Mouse (Mus musculus) myocyte (in vitro differentiated cells): ENCODE results near the gene Ccser1. TPM values are rescaled to one million over a fixed set of nuclear protein-coding genes. Genes with fewer than 3 reads are reported as not detected.

Source experiments
- H3K27me3 ChIP-seq: one replicate; pipeline ENCODE4 v1.6.1; 2011; ENCODE audit not compliant: control insufficient read depth, insufficient read depth, insufficient read length
- H3K36me3 ChIP-seq: one replicate; pipeline ENCODE4 v1.6.1; 2011; ENCODE audit not compliant: control insufficient read depth, insufficient read depth
- H3K4me2 ChIP-seq: one replicate; pipeline ENCODE4 v1.6.1; 2011; ENCODE audit warnings: low read depth, control low read depth
- H3K4me3 ChIP-seq: one replicate; pipeline ENCODE4 v1.5.1; 2011; ENCODE audit warnings: mild to moderate bottlenecking, control low read depth, moderate library complexity
- H3K79me2 ChIP-seq: one replicate; pipeline ENCODE4 v1.6.1; 2011; ENCODE audit not compliant: control insufficient read depth, insufficient read depth
- H3ac ChIP-seq: one replicate; pipeline ENCODE4 v1.6.1; 2011; ENCODE audit not compliant: control insufficient read depth, insufficient read length
- CEBPB ChIP-seq: IDR thresholded peaks from 2 replicates; pipeline ENCODE4 v1.6.1; 2011; ENCODE audit warnings: mild to moderate bottlenecking, moderate library complexity; ENCODE audit not compliant: poor library complexity, insufficient read depth, severe bottlenecking
- E2F4 ChIP-seq: IDR thresholded peaks from one replicate; pipeline ENCODE4 v1.6.1; 2011; ENCODE audit warnings: mild to moderate bottlenecking, control low read depth, moderate library complexity; ENCODE audit not compliant: insufficient read depth
- MAX ChIP-seq: IDR thresholded peaks from one replicate; pipeline ENCODE4 v1.6.1; 2011; ENCODE audit warnings: low read depth, mild to moderate bottlenecking, control low read depth
- MYOD1 ChIP-seq, 3 experiments: IDR thresholded peaks; one replicate each; pipeline ENCODE4 v1.6.1; 2011; ENCODE audit warnings: control low read depth in 2 of 3, low read depth in 2 of 3, mild to moderate bottlenecking in 2 of 3, moderate library complexity in 1 of 3; ENCODE audit not compliant: insufficient read length in 2 of 3, control insufficient read depth in 1 of 3
- MYOG ChIP-seq, 3 experiments: IDR thresholded peaks; one replicate each; pipeline ENCODE4 v1.6.1; 2011; ENCODE audit warnings: control low read depth in 2 of 3, low read depth in 2 of 3, mild to moderate bottlenecking in 2 of 3; ENCODE audit not compliant: insufficient read length in 2 of 3, control insufficient read depth in 1 of 3, insufficient read depth in 1 of 3
- POLR2A ChIP-seq: IDR thresholded peaks from one replicate; pipeline ENCODE4 v1.6.1; 2011; ENCODE audit warnings: low read depth, mild to moderate bottlenecking, control low read depth, moderate library complexity; ENCODE audit not compliant: insufficient read length
- POLR2AphosphoS2 ChIP-seq: IDR thresholded peaks from one replicate; pipeline ENCODE4 v1.6.1; 2011; ENCODE audit warnings: low read depth, control low read depth; ENCODE audit not compliant: insufficient read length
- REST ChIP-seq: IDR thresholded peaks from one replicate; pipeline ENCODE4 v1.6.1; 2011; ENCODE audit warnings: mild to moderate bottlenecking, control low read depth, moderate library complexity; ENCODE audit not compliant: insufficient read depth, insufficient read length
- SRF ChIP-seq: IDR thresholded peaks from one replicate; pipeline ENCODE4 v1.6.1; 2011; ENCODE audit warnings: low read depth; ENCODE audit not compliant: control insufficient read depth, insufficient read length
- TCF12 ChIP-seq: IDR thresholded peaks from one replicate; pipeline ENCODE4 v1.6.1; 2011; ENCODE audit warnings: mild to moderate bottlenecking, control low read depth; ENCODE audit not compliant: poor library complexity, insufficient read depth, severe bottlenecking
- TCF3 ChIP-seq: IDR thresholded peaks from one replicate; pipeline ENCODE4 v1.6.1; 2011; ENCODE audit warnings: low read depth, control low read depth; ENCODE audit not compliant: insufficient read length
- USF1 ChIP-seq: IDR thresholded peaks from one replicate; pipeline ENCODE4 v1.6.1; 2011; ENCODE audit warnings: low read depth, mild to moderate bottlenecking, control low read depth, moderate library complexity
- polyA plus RNA-seq: library from polyadenylated mRNA; unstranded; fragments of >200 nt; fragmentation: generic; extraction: Trizol; gene quantifications from one replicate; pipeline ENCODE4 v1.2.1, GENCODE M21; 2012; ENCODE audit warnings: missing spikeins

Gene Ccser1
- polyA plus RNA-seq, 1 experiment: 0.52 TPM

DNA sequence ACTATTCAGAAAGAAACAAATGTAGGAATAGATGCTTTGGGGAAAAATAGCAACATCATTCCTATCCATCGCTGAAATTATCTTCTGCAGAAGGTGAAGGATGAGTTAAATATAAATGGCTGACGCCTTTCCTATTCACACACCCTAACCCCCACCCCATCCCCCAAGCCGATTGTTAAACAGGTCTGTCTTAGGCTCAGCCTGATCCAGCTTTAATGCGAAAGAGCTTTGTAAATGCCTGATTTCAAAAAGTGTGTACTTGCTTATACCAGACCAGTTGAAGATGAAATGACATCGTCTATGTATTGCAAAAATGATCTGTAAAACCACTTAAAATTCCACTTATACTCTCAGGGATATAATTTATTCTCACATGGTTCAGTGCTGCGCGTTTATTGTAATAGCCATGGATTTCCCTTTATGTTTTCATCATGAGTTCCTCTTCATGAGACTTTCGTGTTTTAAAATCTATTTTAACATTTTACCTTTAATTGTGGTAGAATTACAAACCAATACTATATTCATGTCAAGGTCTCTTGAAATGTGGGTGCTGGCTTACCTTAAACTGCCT is 25.0 kb upstream of the Ccser1 start:
- Histone ChIP-seq H3K4me3 (no peak overlapping the region), H3ac (no peak overlapping the region), H3K79me2 (no peaks in the 10 kb centered on the region), H3K36me3 (no peaks in the 10 kb centered on the region), H3K4me2 (no peak overlapping the region), H3K27me3 (no peaks in the 10 kb centered on the region)
- TF ChIP-seq MAX (no peak), POLR2A (no peak), REST (no peak), MYOG (IDR thresholded peaks at IDR 0.05; ENCODE audit: control insufficient read depth in 1 of 3, insufficient read depth in 1 of 3, insufficient read length in 2 of 3, low read depth in 2 of 3) (no peak), POLR2AphosphoS2 (no peak), SRF (no peak), TCF12 (no peak), USF1 (no peak), MYOD1 (IDR thresholded peaks at IDR 0.05; ENCODE audit: control insufficient read depth in 1 of 3, insufficient read length in 2 of 3, low read depth in 2 of 3) (no peak), CEBPB (no peak), TCF3 (no peak)

DNA sequence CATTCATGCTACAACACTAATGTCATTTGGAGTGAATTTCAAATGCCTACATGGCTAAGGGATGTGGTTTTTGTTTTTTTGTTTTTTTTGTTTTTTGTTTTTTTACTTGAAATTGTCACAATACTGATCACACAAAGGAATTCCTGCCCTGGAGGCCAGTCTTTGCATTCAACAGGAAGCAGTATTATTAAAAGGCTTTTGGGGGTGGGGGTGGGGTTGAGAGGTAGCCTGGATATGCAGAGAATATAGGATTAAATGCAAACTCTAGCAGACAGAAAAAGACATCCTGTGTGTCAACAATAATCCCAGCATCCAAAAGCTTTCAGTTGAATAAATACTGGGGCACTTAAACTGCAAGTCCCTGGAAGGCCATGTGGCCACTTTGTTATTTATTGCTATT is 24.4 kb upstream of the Ccser1 start:
- H3ac ChIP-seq: no peak overlapping the region
- no peaks in the 10 kb centered on the region for H3K36me3 ChIP-seq
- no peaks in the 10 kb centered on the region for H3K79me2 ChIP-seq
- TF ChIP-seq MYOG (IDR thresholded peaks at IDR 0.05; ENCODE audit: control insufficient read depth in 1 of 3, insufficient read depth in 1 of 3, insufficient read length in 2 of 3, low read depth in 2 of 3): no peak
- H3K4me3 ChIP-seq: no peak overlapping the region
- H3K4me2 ChIP-seq: no peak overlapping the region
- no peaks in the 10 kb centered on the region for H3K27me3 ChIP-seq

DNA sequence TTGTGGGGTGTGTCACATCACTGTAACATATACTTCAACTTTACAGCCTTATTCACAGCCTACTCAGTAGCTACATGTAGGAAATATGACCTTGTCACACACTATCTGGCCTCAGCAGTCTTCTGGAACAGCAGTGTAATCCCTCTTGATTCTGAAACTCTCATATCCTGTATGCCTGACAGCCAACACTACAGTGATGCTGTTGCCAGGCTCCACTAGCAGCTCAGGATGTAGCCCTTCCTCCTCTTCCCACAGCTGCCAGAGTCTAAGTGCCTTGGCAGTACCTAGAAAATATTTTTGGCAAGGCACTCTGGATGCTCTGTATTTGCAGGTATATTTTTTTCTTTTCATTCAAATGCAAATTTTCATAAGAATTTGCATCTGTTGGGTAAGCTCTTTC is 18.0 kb upstream of the Ccser1 start:
- no peak for TF ChIP-seq SRF
- no peak for TF ChIP-seq E2F4
- TF ChIP-seq MAX: no peak
- TF ChIP-seq MYOD1 (IDR thresholded peaks at IDR 0.05; ENCODE audit: control insufficient read depth in 1 of 3, insufficient read length in 2 of 3, low read depth in 2 of 3): no peak
- no peak for TF ChIP-seq TCF3
- no peak for TF ChIP-seq POLR2AphosphoS2
- H3ac ChIP-seq: no peak overlapping the region
- no peaks in the 10 kb centered on the region for H3K27me3 ChIP-seq
- H3K79me2 ChIP-seq: no peaks in the 10 kb centered on the region
- H3K36me3 ChIP-seq: no peaks in the 10 kb centered on the region
- H3K4me2 ChIP-seq: no peak overlapping the region
- H3K4me3 ChIP-seq: no peak overlapping the region

DNA sequence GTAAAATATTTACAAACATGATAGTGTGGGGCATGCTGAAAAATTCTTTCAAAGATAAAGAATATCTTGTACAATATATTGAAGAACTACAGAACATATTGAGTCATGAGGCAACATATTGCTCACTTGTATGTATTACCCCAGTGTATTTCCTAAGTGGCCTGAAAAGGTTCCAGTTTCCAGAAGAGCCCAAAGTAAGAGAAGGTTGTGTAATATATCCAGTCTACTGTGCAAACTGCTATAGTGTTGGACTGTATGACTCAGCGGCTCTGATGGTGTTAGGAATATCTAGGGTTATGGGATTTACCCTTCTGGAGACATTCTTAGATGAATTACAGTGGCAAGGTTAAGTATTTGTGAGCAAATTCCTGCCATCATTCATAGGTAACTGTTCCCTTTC is 13.2 kb upstream of the Ccser1 start:
- H3K36me3 ChIP-seq: no peaks in the 10 kb centered on the region
- H3K27me3 ChIP-seq: no peaks in the 10 kb centered on the region
- H3ac ChIP-seq: no peak overlapping the region
- no peak overlapping the region for H3K4me3 ChIP-seq
- H3K79me2 ChIP-seq: no peaks in the 10 kb centered on the region
- TF ChIP-seq REST (no peak), MYOG (IDR thresholded peaks at IDR 0.05; ENCODE audit: control insufficient read depth in 1 of 3, insufficient read depth in 1 of 3, insufficient read length in 2 of 3, low read depth in 2 of 3) (no peak), POLR2A (no peak), MAX (no peak), USF1 (no peak), E2F4 (no peak), TCF12 (no peak), POLR2AphosphoS2 (no peak), CEBPB (no peak)
- H3K4me2 ChIP-seq: no peak overlapping the region

DNA sequence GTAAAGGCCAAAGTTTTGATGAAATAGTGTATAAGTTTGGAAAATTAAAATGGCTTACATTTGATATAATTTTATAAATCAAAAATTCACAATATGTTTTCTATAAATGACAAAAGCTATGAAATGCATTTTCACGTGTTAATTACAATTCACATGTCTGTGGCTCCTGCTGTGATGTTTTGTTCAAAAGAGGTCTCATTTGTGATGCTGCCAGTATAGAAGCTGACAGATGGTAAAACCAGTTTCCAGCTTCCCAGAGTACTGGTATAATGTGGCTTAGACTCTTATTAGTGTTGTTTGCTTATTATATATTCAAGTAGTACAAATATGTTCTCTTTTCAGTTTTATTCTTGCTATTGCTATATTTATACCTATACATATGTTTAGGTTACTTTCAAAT is 4.0 kb upstream of the Ccser1 start:
- Histone ChIP-seq H3K4me3 (no peak overlapping the region), H3K36me3 (no peaks in the 10 kb centered on the region), H3K79me2 (no peaks in the 10 kb centered on the region), H3K4me2 (no peak overlapping the region), H3ac (no peak overlapping the region), H3K27me3 (peaks cover 4% of the 10 kb centered on the region)
- no peak for TF ChIP-seq TCF12
- no peak for TF ChIP-seq POLR2A
- TF ChIP-seq MAX: no peak
- no peak for TF ChIP-seq MYOD1 (IDR thresholded peaks at IDR 0.05; ENCODE audit: control insufficient read depth in 1 of 3, insufficient read length in 2 of 3, low read depth in 2 of 3)
- TF ChIP-seq POLR2AphosphoS2: no peak
- no peak for TF ChIP-seq REST
- TF ChIP-seq CEBPB: no peak
- no peak for TF ChIP-seq MYOG (IDR thresholded peaks at IDR 0.05; ENCODE audit: control insufficient read depth in 1 of 3, insufficient read depth in 1 of 3, insufficient read length in 2 of 3, low read depth in 2 of 3)
- no peak for TF ChIP-seq E2F4
- no peak for TF ChIP-seq TCF3
